Mouse (Mus musculus): ENCODE measurements around the gene Mmd2.

Mmd2 gene

GRCm38 (mm10) chr5:142545014-142545795, 63.4 kb downstream of the Mmd2 start:
- no peak for DNase-seq

GRCm38 (mm10) chr5:142537286-142537685, 71.3 kb downstream of the Mmd2 start:
- DNase-seq = no peak

DNA sequence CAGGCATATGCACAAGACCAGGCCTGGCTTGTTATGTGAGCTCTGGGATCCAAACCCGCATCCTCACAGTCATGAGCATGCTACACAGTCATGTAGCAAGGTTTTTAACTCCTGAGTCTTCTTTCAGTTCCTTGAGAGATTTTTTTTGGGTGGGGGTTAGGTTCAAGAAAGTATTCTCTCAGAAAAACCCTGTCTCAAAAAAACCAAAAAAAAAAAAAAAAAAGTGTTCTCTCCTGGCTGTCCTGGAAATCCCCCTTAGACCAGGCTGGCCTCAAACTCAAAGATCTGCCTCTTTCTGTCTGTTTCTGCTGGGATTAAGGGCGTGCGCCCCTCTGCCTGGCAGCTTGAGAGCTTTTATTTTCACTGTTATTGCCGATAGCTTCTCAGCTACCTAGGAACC, 73.2 kb downstream of the Mmd2 start:
- DNase-seq = no peak

GRCm38 (mm10) chr5:142529915-142530314, 78.7 kb downstream of the Mmd2 start, which contains the start of gene Papolb:
TSS of gene Papolb (minus strand) at chr5:142530076.
- DNase-seq = no peak

DNA sequence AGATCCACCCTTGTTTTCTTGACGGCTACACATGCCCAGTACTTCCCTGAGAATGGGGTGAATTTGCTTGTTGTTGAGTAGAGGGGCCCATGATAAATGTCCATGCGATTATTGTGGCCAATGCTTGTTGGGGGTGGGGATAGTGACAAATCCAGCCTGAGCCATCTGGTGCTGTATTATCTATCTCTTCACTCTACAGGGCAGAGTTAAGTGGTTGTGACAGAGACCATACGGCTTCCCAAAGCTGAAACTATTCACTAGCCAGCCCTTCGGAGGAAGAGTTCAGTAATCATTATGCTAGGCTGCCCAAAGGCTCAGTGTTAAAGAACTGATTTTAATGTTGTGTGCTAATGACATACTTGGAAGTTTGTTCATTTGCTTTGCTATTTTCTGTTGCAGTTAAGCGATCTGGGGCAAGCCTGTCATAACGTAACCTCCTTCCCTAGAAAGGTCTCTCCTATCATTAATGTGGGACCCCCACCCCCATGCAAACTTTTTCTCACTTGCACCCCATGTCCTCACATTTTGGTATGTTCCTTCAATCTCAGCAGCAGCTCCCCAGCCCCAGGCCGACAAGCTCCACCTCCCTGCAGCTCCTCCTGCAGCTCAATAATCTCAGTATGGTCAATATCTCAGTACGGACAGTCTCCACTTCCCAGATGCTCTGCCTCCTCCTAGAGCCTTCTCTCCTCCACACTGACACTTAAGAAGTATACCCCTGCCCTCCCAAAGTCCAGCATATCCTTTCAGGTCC, 83.7 kb downstream of the Mmd2 start:
- no peak for DNase-seq

DNA sequence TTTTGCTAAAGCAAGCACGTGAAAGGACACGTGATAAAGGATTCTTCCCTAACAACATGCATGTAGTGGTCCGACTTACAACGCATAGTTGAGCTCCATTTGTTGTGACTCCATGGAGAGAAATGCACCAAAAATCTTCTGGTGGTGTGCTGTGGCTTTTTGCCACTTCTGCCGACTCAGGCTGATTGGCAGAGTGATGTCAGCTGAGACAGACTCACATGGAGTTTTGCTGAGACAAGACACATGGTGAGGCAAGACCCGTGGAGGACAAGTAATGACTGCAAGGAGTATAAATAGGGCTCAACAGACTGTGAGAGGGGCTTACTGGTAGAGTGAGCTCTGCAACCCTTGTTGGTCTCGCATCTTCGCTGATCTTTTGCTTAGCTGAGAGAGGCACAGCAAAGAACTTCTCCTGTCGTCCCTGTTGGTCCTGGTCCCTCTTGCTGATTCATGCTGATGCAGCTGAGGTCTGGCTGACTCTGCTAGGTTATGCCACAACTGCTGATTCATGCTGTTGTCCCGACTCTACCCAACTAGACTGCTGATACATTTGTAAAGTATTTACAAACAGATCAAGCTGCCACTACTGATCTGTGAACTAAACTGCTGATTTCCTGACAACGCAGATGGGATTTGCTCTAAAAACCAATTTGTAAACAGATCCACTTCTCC, 87.3 kb downstream of the Mmd2 start:
- DNase-seq = no peak

DNA sequence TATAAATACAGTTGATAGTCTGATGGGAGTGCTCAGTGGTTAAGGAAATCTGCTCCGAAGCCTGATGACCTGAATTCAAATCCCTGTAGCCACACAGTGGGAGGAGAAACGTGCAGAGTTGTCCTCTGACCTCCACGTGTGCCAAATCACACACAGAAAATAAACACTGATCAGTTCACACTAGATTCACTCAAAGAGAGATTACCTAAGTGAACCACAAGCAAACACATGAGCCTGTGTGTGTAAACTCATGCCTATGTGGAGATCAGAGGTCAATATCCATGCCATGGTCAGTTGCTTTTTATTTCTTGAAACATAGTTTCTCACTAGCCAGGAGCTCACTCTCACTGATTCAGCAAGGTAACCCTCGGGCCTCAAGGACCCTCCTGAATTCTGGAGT, 88.2 kb downstream of the Mmd2 start:
- DNase-seq = no peak

DNA sequence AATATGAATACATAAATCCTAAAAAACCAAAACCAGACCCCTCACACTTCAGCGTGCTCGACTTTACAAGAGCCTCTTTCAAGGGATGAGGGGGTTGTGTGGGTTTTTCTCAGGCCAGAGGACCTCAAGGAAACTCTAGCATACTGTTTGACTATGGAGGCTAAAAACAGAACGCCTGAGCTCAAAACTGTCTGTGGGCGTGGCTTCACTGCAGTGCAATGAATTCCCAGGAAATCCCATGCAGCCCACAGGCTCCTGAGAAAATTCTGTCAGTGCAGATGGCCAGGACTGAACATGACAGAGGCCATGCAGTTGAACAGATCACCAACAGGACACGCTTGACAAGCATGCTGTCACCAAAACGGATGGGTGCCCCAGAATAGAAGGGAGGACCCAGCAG, 89.6 kb downstream of the Mmd2 start:
- no peak for DNase-seq
